Mouse (Mus musculus): ENCODE results near the gene Zfp51. TPM values are rescaled to one million over a fixed set of nuclear protein-coding genes. Genes with fewer than 3 reads are reported as not detected.

Gene Zfp51
- total and polyA plus RNA-seq, 3 experiments = 1.5 to 8.5 (median 6.3) TPM

DNA sequence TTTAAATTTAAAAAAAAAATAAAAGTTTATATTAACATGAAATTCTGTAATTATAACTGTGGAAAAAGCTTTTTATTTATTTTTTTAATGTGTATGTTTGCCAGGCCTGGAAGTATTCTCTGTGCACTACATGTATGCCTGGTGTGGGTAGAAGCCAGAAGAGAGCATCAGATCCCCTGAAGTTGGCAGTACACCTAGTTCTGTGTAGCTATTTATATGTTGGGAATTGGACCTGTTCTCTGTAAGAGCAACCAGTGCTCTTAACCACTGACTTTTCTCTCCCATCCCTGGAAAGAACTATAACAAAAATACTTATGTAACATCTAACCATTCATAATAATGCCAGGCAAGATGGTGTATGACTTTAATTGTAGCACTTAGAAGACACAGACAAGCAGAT, 59.6 kb downstream of the Zfp51 start:
- no peak for TF ChIP-seq POLR2A (IDR thresholded peaks at IDR 0.05; ENCODE audit: insufficient read depth, low read depth, low read length)
- no peak for TF ChIP-seq EP300 (IDR thresholded peaks at IDR 0.05; ENCODE audit: insufficient read depth, low read depth, low read length)
- no peak for TF ChIP-seq CTCF (IDR thresholded peaks at IDR 0.05)
- intact Hi-C loops (cut with DNase I) = no loop called here
- Histone ChIP-seq H3K27ac (peak overlapping the region; percentile 31), H3K36me3 (ENCODE audit: control insufficient read depth, insufficient read depth, low read length) (peaks cover 4% of the 10 kb centered on the region; the same call in 1 of the 2 replicates), H3K4me1 (ENCODE audit: control insufficient read depth, insufficient read depth, low read length) (no peaks in the 10 kb centered on the region), H3K79me2 (replicated peaks; ENCODE audit: control insufficient read depth, insufficient read depth, low read length) (no peaks in the 10 kb centered on the region), H3K9ac (ENCODE audit: low read depth, low read length) (no peak overlapping the region), H3K27me3 (ENCODE audit: control insufficient read depth, insufficient read depth, low read length) (no peaks in the 10 kb centered on the region), H3K4me3 (no peak overlapping the region)
- peak in 1 of 2 experiments; percentile 18 for DNase-seq

Other genes starting within 250 kb of the Zfp51 start
- not detected for gene Vmn1r234, start 224.3 kb upstream of the Zfp51 start, total RNA-seq (2021)
- not detected in 2 replicates for gene Vmn1r234, start 224.3 kb upstream of the Zfp51 start, polyA plus RNA-seq (2012; rRNA removed)
- not detected for gene Vmn1r235, start 194.0 kb upstream of the Zfp51 start, total RNA-seq (2021)
- gene Vmn1r235, start 194.0 kb upstream of the Zfp51 start, polyA plus RNA-seq (2012; rRNA removed) = not detected in 2 replicates
- gene Vmn1r236, start 167.4 kb upstream of the Zfp51 start, total RNA-seq (2021) = not detected
- not detected in 2 replicates for gene Vmn1r236, start 167.4 kb upstream of the Zfp51 start, polyA plus RNA-seq (2012; rRNA removed)
- not detected for gene Vmn1r237, start 138.5 kb upstream of the Zfp51 start, total RNA-seq (2021)
- gene Vmn1r237, start 138.5 kb upstream of the Zfp51 start, polyA plus RNA-seq (2012; rRNA removed) = not detected in 2 replicates
- under 1 TPM; 0.86 to 0.89 TPM for gene Zfp677, start 66.6 kb upstream of the Zfp51 start, total RNA-seq (2021)
- 0.25 and 0.50 TPM in 2 replicates for gene Zfp677, start 66.6 kb upstream of the Zfp51 start, polyA plus RNA-seq (2012; rRNA removed)
- gene Zfp54, start 27.1 kb upstream of the Zfp51 start, total RNA-seq (2021) = 1 to 10 TPM in 1 of 2 experiments, under 1 TPM in 1; 0.59 to 1.0 TPM
- 0.39 and 0.64 TPM in 2 replicates for gene Zfp54, start 27.1 kb upstream of the Zfp51 start, polyA plus RNA-seq (2012; rRNA removed)
- gene Zfp53, start 38.6 kb downstream of the Zfp51 start, total RNA-seq (2021) = 1 to 10 TPM; 2.0 to 2.5 TPM
- 0.55 and 1.0 TPM in 2 replicates for gene Zfp53, start 38.6 kb downstream of the Zfp51 start, polyA plus RNA-seq (2012; rRNA removed)
- 1 to 10 TPM; 3.5 to 5.9 TPM for gene Zfp52, start 85.2 kb downstream of the Zfp51 start, total RNA-seq (2021)
- 1.1 and 1.9 TPM in 2 replicates for gene Zfp52, start 85.2 kb downstream of the Zfp51 start, polyA plus RNA-seq (2012; rRNA removed)
- 1 to 10 TPM; 2.7 to 3.7 TPM for gene Zfp948, start 116.6 kb downstream of the Zfp51 start, total RNA-seq (2021)
- gene Zfp948, start 116.6 kb downstream of the Zfp51 start, polyA plus RNA-seq (2012; rRNA removed) = 1.2 and 3.0 TPM in 2 replicates
- 1 to 10 TPM; 2.1 to 2.4 TPM for gene Zfp983, start 200.2 kb downstream of the Zfp51 start, total RNA-seq (2021)
- 0.35 and 1.3 TPM in 2 replicates for gene Zfp983, start 200.2 kb downstream of the Zfp51 start, polyA plus RNA-seq (2012; rRNA removed)
- gene Gm10226, start 241.5 kb downstream of the Zfp51 start, total RNA-seq (2021) = 1 to 10 TPM; 2.2 to 2.4 TPM
- not detected in 2 replicates for gene Gm10226, start 241.5 kb downstream of the Zfp51 start, polyA plus RNA-seq (2012; rRNA removed)

All from heart, adult 2 months (tissue).